Mouse (Mus musculus): ENCODE measurements at regions not wholly inside any gene's neighbourhood (a gene's known extent, or its start where the extent isn't known, plus 50 kb on each side); places are given as distances from the start of the nearest gene placed in this dataset.

DNA sequence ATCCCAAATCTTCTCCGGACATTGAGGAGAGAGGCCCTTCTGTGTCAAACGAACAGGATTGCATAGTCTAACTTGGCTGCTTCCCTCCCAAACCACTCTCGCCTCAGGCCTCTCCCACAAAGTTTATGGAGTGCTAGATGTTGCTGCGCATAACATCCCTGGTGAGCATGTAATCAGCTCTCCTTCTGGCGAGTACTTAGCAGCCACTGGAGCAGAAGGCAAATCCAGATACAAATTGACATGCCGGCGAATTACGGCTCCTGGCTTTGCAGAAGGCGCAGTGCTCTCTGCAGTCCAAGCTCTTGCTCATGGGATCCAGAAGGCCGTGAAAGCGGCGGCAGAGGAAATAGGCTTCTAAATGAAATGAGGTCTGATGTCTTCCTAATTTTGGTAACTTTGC lies 338.2 kb upstream of the Gm6657 start:
- no peak for TF ChIP-seq CTCF (IDR thresholded peaks at IDR 0.05; ENCODE audit: borderline replicate concordance, insufficient read depth, low read length)
- TF ChIP-seq POLR2A (IDR thresholded peaks at IDR 0.05; ENCODE audit: low read depth, low read length) = no peak
